Mouse (Mus musculus): ENCODE data around the gene Mgat4e. TPM values are rescaled to one million over a fixed set of nuclear protein-coding genes. Genes with fewer than 3 reads are reported as not detected.
"Not testable (repeated sequence)": the region's sequence is repeated elsewhere in the genome, so short reads cannot be mapped to it uniquely, and the experiment has no call there.

Mgat4e gene
- polyA plus RNA-seq, 1 experiment from 2014 or later, result not detected

- WGBS (ENCODE audit: insufficient replicate concordance), result 29% methylated on average over 2 of the region's 2 CpGs
- peak overlapping the region; percentile 24; the same call in 1 of the 2 replicates for H3K27ac ChIP-seq
- H3K36me3 ChIP-seq, result no peaks in the 10 kb centered on the region
- H3K4me1 ChIP-seq (replicated peaks), result peaks cover 59% of the 10 kb centered on the region
- H3K9ac ChIP-seq, result 0 out of 2 replicates have a peak overlapping the region, but pooled peaks have one; percentile 11
- H3K4me2 ChIP-seq, result no peak overlapping the region
- ATAC-seq (ENCODE audit: low read depth), result no peak
- no peak for DNase-seq
- H3K9me3 ChIP-seq (replicated peaks), result no peaks in the 10 kb centered on the region
- no peak overlapping the region for H3K4me3 ChIP-seq (replicated peaks)
- H3K27me3 ChIP-seq, result no peaks in the 10 kb centered on the region
Observed at GRCm38 (mm10) chr1:134522325-134522724, 27.2 kb downstream of the Mgat4e start.

- Histone ChIP-seq H3K27me3 (peaks cover 3% of the 10 kb centered on the region), H3K4me3 (replicated peaks) (no peak overlapping the region), H3K4me1 (replicated peaks) (peaks cover 47% of the 10 kb centered on the region), H3K9ac (no peak overlapping the region), H3K4me2 (no peak overlapping the region), H3K36me3 (no peaks in the 10 kb centered on the region), H3K9me3 (replicated peaks) (no peaks in the 10 kb centered on the region), H3K27ac (peak overlapping the region; percentile 69)
- no peak for DNase-seq
- peak; percentile 39; the same call in 1 of the 2 replicates for ATAC-seq (ENCODE audit: low read depth)
- WGBS (ENCODE audit: insufficient replicate concordance), result 44% methylated on average over 7 of the region's 7 CpGs
Observed at GRCm38 (mm10) chr1:134521163-134521562, 28.3 kb downstream of the Mgat4e start.

- WGBS (ENCODE audit: insufficient replicate concordance), result 24% methylated on average over 8 of the region's 8 CpGs
- H3K9me3 ChIP-seq (replicated peaks), result no peaks in the 10 kb centered on the region
- H3K9ac ChIP-seq, result peak overlapping the region; percentile 11; the same call in 1 of the 2 replicates
- H3K36me3 ChIP-seq, result no peaks in the 10 kb centered on the region
- no peak overlapping the region for H3K4me3 ChIP-seq (replicated peaks)
- H3K27me3 ChIP-seq, result peaks cover 10% of the 10 kb centered on the region
- peaks cover 39% of the 10 kb centered on the region for H3K4me1 ChIP-seq (replicated peaks)
- peak overlapping the region; percentile 69 for H3K27ac ChIP-seq
- no peak for DNase-seq
- H3K4me2 ChIP-seq, result no peak overlapping the region
- ATAC-seq (ENCODE audit: low read depth), result peak; percentile 58
Observed at GRCm38 (mm10) chr1:134520001-134520721, 29.3 kb downstream of the Mgat4e start.

- DNase-seq; H3K9me3 ChIP-seq (replicated peaks); H3K36me3 ChIP-seq; H3K9ac ChIP-seq; H3K4me3 ChIP-seq (replicated peaks); ATAC-seq (ENCODE audit: low read depth); H3K4me2 ChIP-seq: not testable (repeated sequence)
- Histone ChIP-seq H3K27ac (peak overlapping the region; percentile 9; the same call in 1 of the 2 replicates), H3K4me1 (replicated peaks) (peaks cover 39% of the 10 kb centered on the region), H3K27me3 (peaks cover 20% of the 10 kb centered on the region)
- 87% methylated on average over 5 of the region's 5 CpGs for WGBS (ENCODE audit: insufficient replicate concordance)
Observed at GRCm38 (mm10) chr1:134519201-134519600, 30.3 kb downstream of the Mgat4e start.

GRCm38 (mm10) chr1:134518677-134519076 lies 30.8 kb downstream of the Mgat4e start:
- Histone ChIP-seq H3K36me3 (no peaks in the 10 kb centered on the region), H3K27ac (peak overlapping the region; percentile 9), H3K4me1 (replicated peaks) (peaks cover 45% of the 10 kb centered on the region), H3K4me2 (no peak overlapping the region), H3K4me3 (replicated peaks) (no peak overlapping the region), H3K27me3 (peaks cover 25% of the 10 kb centered on the region), H3K9me3 (replicated peaks) (no peaks in the 10 kb centered on the region), H3K9ac (no peak overlapping the region)
- DNase-seq, result peak; percentile 78
- ATAC-seq (ENCODE audit: low read depth), result peak; percentile 72
- 1% methylated on average over 7 of the region's 7 CpGs for WGBS (ENCODE audit: insufficient replicate concordance)

GRCm38 (mm10) chr1:134517841-134518240 lies 31.6 kb downstream of the Mgat4e start:
- ATAC-seq (ENCODE audit: low read depth); DNase-seq; H3K36me3 ChIP-seq; H3K9me3 ChIP-seq (replicated peaks); H3K4me3 ChIP-seq (replicated peaks); H3K9ac ChIP-seq; H3K27ac ChIP-seq; H3K4me2 ChIP-seq: not testable (repeated sequence)
- 80% methylated on average over 14 of the region's 14 CpGs for WGBS (ENCODE audit: insufficient replicate concordance)
- Histone ChIP-seq H3K27me3 (peaks cover 33% of the 10 kb centered on the region), H3K4me1 (replicated peaks) (peaks cover 51% of the 10 kb centered on the region)

GRCm38 (mm10) chr1:134516491-134517198 lies 32.8 kb downstream of the Mgat4e start:
- no peak overlapping the region for H3K27ac ChIP-seq
- no peak overlapping the region for H3K4me3 ChIP-seq (replicated peaks)
- H3K4me1 ChIP-seq (replicated peaks), result peaks cover 46% of the 10 kb centered on the region
- no peak overlapping the region for H3K9ac ChIP-seq
- H3K27me3 ChIP-seq, result peaks cover 45% of the 10 kb centered on the region
- H3K9me3 ChIP-seq (replicated peaks), result no peaks in the 10 kb centered on the region
- no peak for ATAC-seq (ENCODE audit: low read depth)
- H3K4me2 ChIP-seq, result no peak overlapping the region
- 56% methylated on average over 4 of the region's 4 CpGs for WGBS (ENCODE audit: insufficient replicate concordance)
- no peak for DNase-seq
- no peaks in the 10 kb centered on the region for H3K36me3 ChIP-seq

- no peak overlapping the region for H3K27ac ChIP-seq
- no peaks in the 10 kb centered on the region for H3K36me3 ChIP-seq
- no peak overlapping the region for H3K4me2 ChIP-seq
- WGBS (ENCODE audit: insufficient replicate concordance), result 66% methylated on average over 2 of the region's 2 CpGs
- peaks cover 39% of the 10 kb centered on the region for H3K4me1 ChIP-seq (replicated peaks)
- H3K9me3 ChIP-seq (replicated peaks), result no peaks in the 10 kb centered on the region
- no peak overlapping the region for H3K9ac ChIP-seq
- H3K27me3 ChIP-seq, result peaks cover 49% of the 10 kb centered on the region
- no peak overlapping the region for H3K4me3 ChIP-seq (replicated peaks)
- DNase-seq, result no peak
- no peak for ATAC-seq (ENCODE audit: low read depth)
Observed at GRCm38 (mm10) chr1:134515891-134516290, 33.6 kb downstream of the Mgat4e start.

- ATAC-seq (ENCODE audit: low read depth), result no peak
- H3K4me3 ChIP-seq (replicated peaks), result peak overlapping the region; percentile 56
- WGBS (ENCODE audit: insufficient replicate concordance), result 44% methylated on average over 16 of the region's 16 CpGs
Observed at GRCm38 (mm10) chr1:134513876-134514590, 35.4 kb downstream of the Mgat4e start.

GRCm38 (mm10) chr1:134513312-134513860 lies 36.1 kb downstream of the Mgat4e start:
- peak overlapping the region; percentile 76 for H3K4me2 ChIP-seq
- ATAC-seq (ENCODE audit: low read depth) (peak; percentile 45; the same call in 1 of the 2 replicates), DNase-seq (no peak)
- 2% methylated on average over 38 of the region's 38 CpGs for WGBS (ENCODE audit: insufficient replicate concordance)
- peaks cover 49% of the 10 kb centered on the region for H3K27me3 ChIP-seq
- H3K4me3 ChIP-seq (replicated peaks), result peak overlapping the region; percentile 56
- peaks cover 21% of the 10 kb centered on the region for H3K4me1 ChIP-seq (replicated peaks)
- no peaks in the 10 kb centered on the region for H3K9me3 ChIP-seq (replicated peaks)
- H3K36me3 ChIP-seq, result peaks cover 4% of the 10 kb centered on the region; the same call in 1 of the 2 replicates
- H3K27ac ChIP-seq, result no peak overlapping the region
- peak overlapping the region; percentile 63 for H3K9ac ChIP-seq

More at GRCm38 (mm10) chr1:134513876-134514590, 35.4 kb downstream of the Mgat4e start:
- H3K27ac ChIP-seq, result no peak overlapping the region
- peak overlapping the region; percentile 63 for H3K9ac ChIP-seq
- DNase-seq, result no peak
- H3K9me3 ChIP-seq (replicated peaks), result no peaks in the 10 kb centered on the region
- 0 out of 2 replicates have a peak, but pooled peaks cover under 1% of the 10 kb centered on the region for H3K36me3 ChIP-seq
- peaks cover 49% of the 10 kb centered on the region for H3K27me3 ChIP-seq
- H3K4me1 ChIP-seq (replicated peaks), result peaks cover 25% of the 10 kb centered on the region
- peak overlapping the region; percentile 76 for H3K4me2 ChIP-seq
